Mouse (Mus musculus) forebrain, embryonic 12.5 days (tissue): ENCODE measurements around the gene Zc3h4. TPM values are rescaled to one million over a fixed set of nuclear protein-coding genes. Genes with fewer than 3 reads are reported as not detected.
"Not testable (repeated sequence)": the region's sequence is repeated elsewhere in the genome, so short reads cannot be mapped to it uniquely, and the experiment has no call there.

ENCODE experiments used
- ATAC-seq: fragments of 200-750 bp; cut with Nextera tagmentation; 2 replicates; pipeline ENCODE4 v1.8.0; 2017; ENCODE audit warnings: moderate TSS enrichment; ENCODE audit not compliant: low FRiP score
- H3K27ac ChIP-seq: fragments of 300-500 bp; sonication (generic); 2 replicates; pipeline ENCODE4 v1.5.1; 2016; ENCODE audit warnings: mild to moderate bottlenecking
- H3K27me3 ChIP-seq: fragments of 300-500 bp; sonication (generic); 2 replicates; pipeline ENCODE4 v1.6.1; 2016; ENCODE audit warnings: mild to moderate bottlenecking
- H3K36me3 ChIP-seq: fragments of 300-500 bp; sonication (generic); replicated peaks from 2 replicates; pipeline ENCODE4 v1.6.1; 2016; ENCODE audit warnings: mild to moderate bottlenecking
- H3K4me1 ChIP-seq: fragments of 300-500 bp; sonication (generic); 2 replicates; pipeline ENCODE4 v1.6.1; 2016
- H3K4me2 ChIP-seq: fragments of 300-500 bp; sonication (generic); 2 replicates; pipeline ENCODE4 v1.6.1; 2016; ENCODE audit warnings: mild to moderate bottlenecking, moderate library complexity
- H3K4me3 ChIP-seq: fragments of 300-500 bp; sonication (generic); replicated peaks from 2 replicates; pipeline ENCODE4 v1.5.1; 2016; ENCODE audit warnings: mild to moderate bottlenecking
- H3K9ac ChIP-seq: fragments of 300-500 bp; sonication (generic); 2 replicates; pipeline ENCODE4 v1.6.1; 2016; ENCODE audit warnings: mild to moderate bottlenecking
- H3K9me3 ChIP-seq: fragments of 300-500 bp; sonication (generic); 2 replicates; pipeline ENCODE4 v1.6.1; 2016
- WGBS: fragments of 180-500 bp; shearing (Covaris S2); methylation state at CpG from one replicate; pipeline ENCODE4 v1.1.7; 2016; 5-methylcytosine and 5-hydroxymethylcytosine counted together
- polyA plus RNA-seq: library from polyadenylated mRNA; unstranded; fragments of >200 nt; fragmentation: Nextera tagmentation; extraction: Ambion mirVana; gene quantifications from 2 replicates; pipeline ENCODE4 v1.2.1, GENCODE M21; 2016

Gene Zc3h4
- polyA plus RNA-seq, 1 experiment from 2014 or later, result 25.5 TPM

DNA sequence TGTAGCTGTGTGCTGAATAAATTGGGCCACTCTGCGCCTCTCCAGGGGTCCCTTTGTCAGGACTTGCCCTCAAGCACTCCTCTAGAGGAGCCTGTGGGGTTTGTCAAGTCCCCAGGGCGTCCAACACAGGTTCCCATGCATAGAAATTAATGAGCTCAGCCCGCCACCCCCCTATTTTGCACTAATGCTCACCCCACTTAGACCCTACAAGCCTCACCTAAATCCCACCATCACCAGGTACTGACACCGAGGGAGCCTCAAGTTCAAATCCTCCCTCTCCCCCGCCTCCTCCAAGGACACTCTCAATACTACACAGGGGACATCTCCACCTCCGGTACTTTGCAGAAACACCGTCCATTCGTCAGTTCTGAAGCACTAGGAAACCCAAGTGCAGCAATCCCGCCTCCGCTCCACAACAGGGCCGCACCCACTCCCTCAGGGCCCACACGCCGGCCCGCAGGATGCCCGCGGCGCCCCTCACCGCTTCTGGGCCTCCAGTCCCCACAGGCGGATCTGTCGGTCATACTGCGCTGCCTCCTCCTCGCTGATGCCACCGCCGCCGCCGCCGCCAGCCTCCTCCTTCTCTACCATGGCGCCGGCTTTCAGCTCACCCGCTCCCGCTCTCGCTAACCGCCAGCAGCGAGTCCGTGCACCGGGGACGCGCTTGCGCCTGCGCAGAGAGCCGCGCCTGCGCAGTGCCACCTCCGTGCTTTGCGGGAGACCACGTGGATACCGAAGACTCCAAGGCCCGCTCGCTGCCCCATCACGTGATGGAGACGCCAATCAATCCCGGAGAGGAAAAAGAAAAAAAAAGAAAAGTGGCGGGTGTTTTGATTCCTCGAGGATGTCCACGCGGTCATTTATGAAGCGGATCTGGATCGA is 13.3 kb upstream of the Zc3h4 start, which contains the start of gene Sae1:
Gene Sae1, minus strand, starts transcription at position 647 of the 882 bp plus-strand sequence.
- Histone ChIP-seq H3K27me3 (0 out of 2 replicates have a peak, but pooled peaks cover 4% of the 10 kb centered on the region), H3K4me2 (peak within 1 kb of the TSS; percentile 80), H3K4me3 (peak within 1 kb of the TSS; percentile 91), H3K9me3 (no peaks in the 10 kb centered on the region), H3K27ac (peak within 1 kb of the TSS; percentile 80), H3K4me1 (peaks cover 28% of the 10 kb centered on the region), H3K9ac (peak within 1 kb of the TSS; percentile 97), H3K36me3 (peaks cover 26% of the 10 kb centered on the region)
- ATAC-seq, result peak; percentile 96
- WGBS, result under 1% methylated on average over 58 of the region's 58 CpGs

DNA sequence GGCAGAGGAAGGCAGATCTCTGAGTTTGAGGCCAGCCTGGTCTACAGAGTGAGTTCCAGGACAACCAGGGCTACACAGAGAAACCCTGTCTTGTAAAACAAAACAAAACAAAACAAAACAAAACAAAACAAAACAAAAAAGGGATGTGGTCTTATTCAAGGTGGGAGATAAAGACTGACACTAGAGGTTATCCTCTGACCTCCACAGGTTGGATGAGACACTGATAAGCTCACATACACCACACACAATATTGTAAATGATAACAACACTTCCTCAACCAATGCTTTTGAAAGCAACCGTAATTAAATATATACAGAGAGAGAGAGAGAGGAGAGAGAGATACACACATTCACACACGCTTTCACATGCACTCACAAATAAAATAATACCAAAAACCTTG is 10.8 kb upstream of the Zc3h4 start:
- not testable (repeated sequence) for H3K9me3 ChIP-seq, H3K4me2 ChIP-seq, H3K9ac ChIP-seq, H3K4me3 ChIP-seq, H3K36me3 ChIP-seq, H3K27me3 ChIP-seq, ATAC-seq, H3K27ac ChIP-seq
- peaks cover 25% of the 10 kb centered on the region for H3K4me1 ChIP-seq
- 90% methylated on average over 2 of the region's 2 CpGs for WGBS

DNA sequence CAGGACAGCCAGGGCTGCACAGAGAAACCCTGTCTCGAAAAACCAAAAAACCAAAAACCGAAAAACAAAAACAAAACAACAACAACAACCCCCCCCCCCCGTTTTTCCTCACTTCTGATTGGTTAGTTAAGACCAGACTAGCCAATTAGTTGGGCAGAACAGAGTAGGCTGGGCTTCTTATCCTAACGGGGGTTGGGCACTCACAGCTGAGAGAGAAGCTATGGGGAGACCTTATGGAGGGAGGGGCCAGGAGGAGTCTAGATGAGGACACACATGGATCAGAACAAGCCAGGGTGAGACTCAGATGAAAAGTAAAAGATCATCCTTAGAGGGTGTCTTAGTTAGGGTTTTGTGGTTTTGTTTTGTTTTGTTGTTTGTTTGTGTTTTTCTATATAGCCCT is 7.8 kb upstream of the Zc3h4 start:
- no peaks in the 10 kb centered on the region for H3K9me3 ChIP-seq
- 58% methylated on average over 4 of the region's 4 CpGs for WGBS
- peaks cover 3% of the 10 kb centered on the region; the same call in 1 of the 2 replicates for H3K4me1 ChIP-seq
- no peak overlapping the region for H3K27ac ChIP-seq
- H3K36me3 ChIP-seq, result no peaks in the 10 kb centered on the region
- no peak overlapping the region for H3K4me2 ChIP-seq
- ATAC-seq, result no peak
- H3K4me3 ChIP-seq, result no peak overlapping the region
- H3K9ac ChIP-seq, result no peak overlapping the region
- peaks cover 4% of the 10 kb centered on the region for H3K27me3 ChIP-seq

DNA sequence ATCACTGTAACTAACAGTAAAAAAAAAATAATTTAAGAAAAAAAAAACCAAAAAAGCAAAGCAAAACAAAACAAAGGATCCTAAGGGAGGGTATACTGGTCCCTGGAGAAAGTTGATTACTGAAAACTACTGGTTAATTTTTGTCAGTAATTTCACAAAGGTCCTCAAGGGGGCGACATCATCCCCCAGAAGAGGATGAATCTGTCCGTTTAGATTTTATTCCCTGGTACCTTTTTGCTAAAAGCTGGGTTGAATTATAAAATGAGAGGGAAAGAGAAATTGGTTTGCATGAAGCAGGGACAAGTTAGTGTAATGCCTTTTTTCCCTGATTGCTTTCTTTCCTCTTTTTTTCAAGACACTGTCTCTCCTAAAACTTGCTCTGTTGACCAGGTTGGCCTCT is 4.8 kb upstream of the Zc3h4 start:
- Histone ChIP-seq H3K27ac (no peak overlapping the region), H3K27me3 (no peaks in the 10 kb centered on the region; the same call in none of the 2 replicates), H3K9ac (no peak overlapping the region), H3K4me2 (no peak overlapping the region), H3K9me3 (no peaks in the 10 kb centered on the region), H3K4me1 (peaks cover 8% of the 10 kb centered on the region), H3K4me3 (no peak overlapping the region), H3K36me3 (no peaks in the 10 kb centered on the region)
- 3% methylated on average over 2 of the region's 2 CpGs for WGBS
- ATAC-seq, result no peak

DNA sequence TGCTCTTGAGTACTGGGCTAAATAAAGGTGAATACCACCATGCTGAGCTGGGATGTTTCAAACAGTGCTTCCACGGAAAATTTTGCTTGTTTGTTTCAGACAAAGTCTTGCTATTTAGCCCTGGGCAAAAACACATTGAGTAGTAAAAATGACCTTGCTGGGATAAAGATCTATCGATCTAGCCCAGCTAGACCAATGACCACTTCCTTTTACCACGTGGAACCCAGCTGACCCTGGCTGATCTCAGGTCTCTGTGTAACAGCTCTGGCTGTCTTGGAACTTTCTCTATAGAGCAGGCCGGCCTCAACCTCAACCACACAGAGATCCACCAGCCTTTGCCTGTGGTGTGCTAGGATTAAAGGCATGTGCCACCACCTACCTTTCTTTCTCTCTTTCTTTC is 3.2 kb upstream of the Zc3h4 start:
- H3K4me2 ChIP-seq, result no peak overlapping the region
- H3K9ac ChIP-seq, result no peak overlapping the region
- no peaks in the 10 kb centered on the region for H3K36me3 ChIP-seq
- WGBS, result 83% methylated on average over 4 of the region's 4 CpGs
- H3K9me3 ChIP-seq, result no peaks in the 10 kb centered on the region
- H3K27me3 ChIP-seq, result no peaks in the 10 kb centered on the region; the same call in none of the 2 replicates
- H3K4me1 ChIP-seq, result peaks cover 8% of the 10 kb centered on the region
- no peak for ATAC-seq
- no peak overlapping the region for H3K4me3 ChIP-seq
- no peak overlapping the region for H3K27ac ChIP-seq

DNA sequence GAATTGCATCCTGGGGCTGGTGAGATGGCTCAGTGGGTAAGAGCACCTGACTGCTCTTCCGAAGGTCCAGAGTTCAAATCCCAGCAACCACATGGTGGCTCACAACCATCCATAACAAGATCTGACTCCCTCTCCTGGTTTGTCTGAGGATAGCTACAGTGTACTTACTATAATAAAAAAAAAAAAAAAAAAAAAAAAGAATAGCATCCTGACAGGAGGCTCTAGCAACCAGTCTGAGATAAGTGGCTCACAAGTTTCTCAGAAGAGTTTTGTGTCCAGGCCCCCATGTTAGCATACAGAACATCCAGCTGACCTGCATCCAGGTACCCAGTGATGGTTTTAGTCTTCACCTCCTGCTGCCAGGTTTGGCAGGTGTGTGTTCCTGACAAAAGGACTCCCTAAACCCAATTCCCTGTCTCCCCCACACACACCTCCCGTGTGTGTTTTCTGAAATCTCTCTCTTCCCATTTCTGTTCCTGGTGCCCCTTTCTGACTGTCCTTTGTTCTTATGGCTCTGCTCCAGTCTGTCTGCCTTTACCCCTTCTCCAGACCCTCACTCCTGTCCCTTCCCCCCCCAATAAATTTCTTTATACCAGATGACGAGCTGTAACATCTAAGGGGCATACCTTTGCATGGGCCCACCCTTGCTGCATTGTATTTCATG is 2.2 kb upstream of the Zc3h4 start:
- H3K27me3 ChIP-seq, result no peaks in the 10 kb centered on the region; the same call in none of the 2 replicates
- peak overlapping the region; percentile 89 for H3K4me3 ChIP-seq
- no peaks in the 10 kb centered on the region for H3K36me3 ChIP-seq
- H3K9ac ChIP-seq, result peak overlapping the region; percentile 100
- peaks cover 15% of the 10 kb centered on the region for H3K4me1 ChIP-seq
- no peaks in the 10 kb centered on the region for H3K9me3 ChIP-seq
- peak overlapping the region; percentile 80 for H3K4me2 ChIP-seq
- ATAC-seq, result no peak
- 55% methylated on average over 3 of the region's 3 CpGs for WGBS
- H3K27ac ChIP-seq, result peak overlapping the region; percentile 100; the same call in 1 of the 2 replicates

DNA sequence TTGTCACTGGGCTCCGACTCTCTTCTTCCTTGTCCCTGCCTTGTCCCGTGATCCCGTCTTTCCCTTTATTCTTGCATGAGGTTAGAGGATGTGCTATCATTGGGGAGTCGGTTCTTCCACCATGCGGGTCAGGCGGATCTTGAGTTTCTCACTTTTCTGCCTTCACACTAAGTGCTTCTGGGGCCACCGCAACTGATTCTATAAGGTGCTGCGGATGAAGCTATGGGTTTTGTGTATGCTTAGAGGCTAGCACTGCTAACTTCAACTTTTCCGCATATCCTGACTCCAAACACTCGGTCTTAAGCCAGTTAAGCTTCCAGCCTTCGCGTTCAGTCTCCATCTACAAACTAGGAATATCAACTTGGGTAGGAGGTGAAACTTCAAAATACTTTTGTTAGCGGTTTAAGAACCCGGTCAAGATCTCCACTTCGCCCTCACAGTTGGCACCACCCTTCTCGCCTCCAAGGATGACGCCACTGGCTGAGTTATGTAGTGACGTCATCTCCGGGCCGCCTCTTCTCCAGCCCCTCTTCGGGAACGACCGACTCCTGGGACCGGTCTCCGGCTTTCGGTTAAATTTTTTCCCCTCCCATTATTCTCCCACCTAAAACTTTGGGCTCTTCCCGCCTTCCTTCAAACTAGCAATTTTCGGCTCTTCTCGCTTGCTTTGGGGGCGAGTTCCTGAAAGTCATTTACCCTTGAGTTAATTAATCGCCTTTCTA is 1.5 kb upstream of the Zc3h4 start:
- WGBS, result 1% methylated on average over 31 of the region's 31 CpGs
- Histone ChIP-seq H3K4me2 (peak overlapping the region; percentile 80), H3K9ac (peak overlapping the region; percentile 100), H3K4me1 (peaks cover 20% of the 10 kb centered on the region), H3K4me3 (peak overlapping the region; percentile 89), H3K27me3 (no peaks in the 10 kb centered on the region; the same call in none of the 2 replicates), H3K9me3 (no peaks in the 10 kb centered on the region), H3K27ac (peak overlapping the region; percentile 100), H3K36me3 (no peaks in the 10 kb centered on the region)
- ATAC-seq, result peak; percentile 76

DNA sequence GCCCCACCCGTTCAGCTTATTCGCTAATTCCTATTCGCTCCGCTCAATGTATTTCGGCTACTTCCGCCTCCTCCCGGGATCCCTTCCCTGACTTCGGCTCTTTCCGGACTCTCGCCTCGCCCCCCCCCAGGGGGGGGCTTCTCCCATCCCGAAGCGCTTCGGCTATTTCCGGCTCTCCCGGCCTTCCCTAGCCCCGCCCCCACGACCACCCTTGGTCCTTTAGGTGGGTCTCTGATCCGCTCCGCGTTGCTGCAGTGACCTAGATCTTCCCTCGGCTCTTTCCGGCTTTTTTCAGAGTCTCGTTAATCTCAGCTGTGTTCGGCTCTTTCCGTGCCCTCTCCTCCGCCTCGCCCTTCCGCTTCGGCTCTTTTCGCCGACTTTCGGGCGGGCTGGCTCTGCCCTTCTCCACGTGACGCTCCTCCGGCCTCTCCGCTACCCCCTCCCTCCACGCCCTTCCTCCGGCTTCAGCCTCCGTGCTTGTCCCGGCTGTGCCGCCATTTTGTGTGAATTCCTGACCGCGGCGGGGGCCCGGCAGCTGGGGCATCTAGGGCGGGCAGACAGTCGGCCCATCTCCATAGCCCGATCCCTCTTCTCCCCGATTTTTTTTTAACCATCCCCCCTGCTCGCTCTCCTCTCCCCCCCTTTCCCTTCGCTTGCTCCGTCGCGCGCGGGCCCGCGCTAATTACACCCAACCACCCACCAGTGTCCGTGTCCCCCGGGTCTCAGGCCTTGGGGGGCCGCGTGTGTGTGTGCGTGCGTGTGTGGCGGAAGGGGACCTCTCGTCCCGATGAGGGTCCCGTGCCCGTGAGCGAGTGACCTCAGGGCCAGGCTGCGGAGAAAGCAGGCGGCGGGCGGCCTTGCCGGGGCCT is 656 bp upstream of the Zc3h4 start:
- WGBS, result under 1% methylated on average over 77 of the region's 77 CpGs
- ATAC-seq, result peak; percentile 91

DNA sequence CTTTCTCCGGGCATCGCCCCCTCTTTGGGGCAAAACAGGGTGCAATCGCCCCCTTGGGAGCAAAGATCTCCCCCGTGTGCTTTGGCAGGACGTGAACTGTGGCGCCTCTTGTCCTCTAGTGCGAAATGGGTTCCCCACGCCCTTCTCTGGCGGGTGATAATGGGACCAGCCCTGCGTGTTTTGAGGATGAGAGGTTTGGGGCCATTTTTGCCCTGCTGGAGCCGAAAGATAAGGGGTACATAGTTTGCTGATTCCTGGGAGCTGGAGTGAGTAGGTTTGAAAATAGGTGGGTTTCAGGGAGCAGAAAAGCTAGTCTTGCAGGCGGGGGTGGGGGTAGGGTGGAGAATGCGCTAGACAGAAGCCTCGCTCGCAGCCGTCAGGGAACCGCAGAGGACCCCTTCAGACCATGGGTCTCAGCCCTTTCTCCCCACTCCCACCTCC is 1.3 kb downstream of the Zc3h4 start:
- no peaks in the 10 kb centered on the region for H3K9me3 ChIP-seq
- ATAC-seq, result no peak

More for the DNA sequence above, 656 bp upstream of the Zc3h4 start:
- H3K36me3 ChIP-seq, result no peaks in the 10 kb centered on the region
- no peaks in the 10 kb centered on the region; the same call in 1 of the 2 replicates for H3K27me3 ChIP-seq
- peak overlapping the region; percentile 100 for H3K9ac ChIP-seq
- H3K4me1 ChIP-seq, result peaks cover 28% of the 10 kb centered on the region
- no peaks in the 10 kb centered on the region for H3K9me3 ChIP-seq
- peak overlapping the region; percentile 89 for H3K4me3 ChIP-seq
- H3K4me2 ChIP-seq, result peak overlapping the region; percentile 80
- H3K27ac ChIP-seq, result peak overlapping the region; percentile 100

DNA sequence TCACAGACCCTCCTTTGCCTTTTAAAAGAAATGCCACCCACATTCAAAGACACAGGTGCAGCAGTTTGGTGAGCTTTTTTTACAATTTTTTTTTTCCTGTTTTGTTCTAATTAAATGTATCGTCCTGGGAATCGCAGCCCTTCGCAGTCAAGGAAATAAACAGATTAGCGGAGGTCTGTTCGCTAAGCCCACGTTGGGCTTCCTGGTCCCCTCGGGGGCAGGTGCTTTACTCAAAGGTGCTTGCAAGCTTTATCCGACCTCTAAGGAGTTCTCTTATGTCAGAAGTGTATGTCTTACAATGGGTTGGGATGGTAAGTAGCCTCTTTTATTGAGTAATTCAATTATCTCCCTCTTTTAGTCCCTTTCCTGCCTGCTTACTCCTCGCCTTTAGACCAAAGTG is 1.7 kb downstream of the Zc3h4 start:
- peaks cover 42% of the 10 kb centered on the region for H3K4me1 ChIP-seq
- H3K9me3 ChIP-seq, result no peaks in the 10 kb centered on the region
- H3K27ac ChIP-seq, result peak overlapping the region; percentile 100
- no peaks in the 10 kb centered on the region for H3K27me3 ChIP-seq
- peak overlapping the region; percentile 80 for H3K4me2 ChIP-seq
- H3K9ac ChIP-seq, result peak overlapping the region; percentile 100
- peak overlapping the region; percentile 89 for H3K4me3 ChIP-seq
- H3K36me3 ChIP-seq, result peaks cover 10% of the 10 kb centered on the region
- under 1% methylated on average over 9 of the region's 9 CpGs for WGBS
- ATAC-seq, result no peak

More for the DNA sequence above, 1.3 kb downstream of the Zc3h4 start:
- peak overlapping the region; percentile 80 for H3K4me2 ChIP-seq
- peak overlapping the region; percentile 100 for H3K9ac ChIP-seq
- under 1% methylated on average over 17 of the region's 17 CpGs for WGBS
- peaks cover 10% of the 10 kb centered on the region for H3K36me3 ChIP-seq
- H3K27ac ChIP-seq, result peak overlapping the region; percentile 100
- peak overlapping the region; percentile 89 for H3K4me3 ChIP-seq
- peaks cover 42% of the 10 kb centered on the region for H3K4me1 ChIP-seq
- H3K27me3 ChIP-seq, result no peaks in the 10 kb centered on the region
